Mouse (Mus musculus): Measurements from ENCODE around the gene Fen1. TPM values are rescaled to one million over a fixed set of nuclear protein-coding genes. Genes with fewer than 3 reads are reported as not detected.
A peak's percentile ranks its signal among the peaks of the same experiment; 100 is the strongest.

The Fen1 gene
- total RNA-seq (2021): 1 to 10 TPM; 8.9 to 9.9 TPM

- intact Hi-C loops (cut with DNase I): no loop called here
- DNase-seq (ENCODE audit: low spot score in 2 of 2): peak; percentile 93 to 94
Observed at GRCm38 (mm10) chr19:10203848-10204615, at the start of gene Fen1, which contains the start of gene Tmem258. Gene Fen1 (minus strand): TSS chr19:10204169. Gene Tmem258 (plus strand): TSS chr19:10204014.

GRCm38 (mm10) chr19:10248128-10248527 lies 44.2 kb upstream of the Fen1 start:
- intact Hi-C loops (cut with DNase I): no loop called here
- DNase-seq (ENCODE audit: low spot score in 2 of 2): no peak

- intact Hi-C loops (cut with DNase I): no loop called here
- no peak for DNase-seq (ENCODE audit: low spot score in 2 of 2)
Observed at GRCm38 (mm10) chr19:10247165-10247564, 43.2 kb upstream of the Fen1 start.

GRCm38 (mm10) chr19:10244183-10244582 lies 40.2 kb upstream of the Fen1 start:
- intact Hi-C loops (cut with DNase I): no loop called here
- DNase-seq (ENCODE audit: low spot score in 2 of 2): peak; percentile 41 to 58

GRCm38 (mm10) chr19:10242916-10243315 lies 38.9 kb upstream of the Fen1 start:
- DNase-seq (ENCODE audit: low spot score in 2 of 2): peak in 1 of 2 experiments; percentile 31
- intact Hi-C loops (cut with DNase I): no loop called here

GRCm38 (mm10) chr19:10240654-10241305 lies 36.8 kb upstream of the Fen1 start, which contains the start of gene Myrf:
Gene Myrf (minus strand): TSS chr19:10240748.
- intact Hi-C loops (cut with DNase I): no loop called here
- peak; percentile 38 to 61 for DNase-seq (ENCODE audit: low spot score in 2 of 2)

GRCm38 (mm10) chr19:10239975-10240653 lies 36.1 kb upstream of the Fen1 start:
- intact Hi-C loops (cut with DNase I): no loop called here
- no peak for DNase-seq (ENCODE audit: low spot score in 2 of 2)

- intact Hi-C loops (cut with DNase I): no loop called here
- DNase-seq (ENCODE audit: low spot score in 2 of 2): no peak
Observed at GRCm38 (mm10) chr19:10239419-10239818, 35.5 kb upstream of the Fen1 start.

GRCm38 (mm10) chr19:10238477-10238876 lies 34.5 kb upstream of the Fen1 start:
- intact Hi-C loops (cut with DNase I): no loop called here
- DNase-seq (ENCODE audit: low spot score in 2 of 2): no peak

- no peak for DNase-seq (ENCODE audit: low spot score in 2 of 2)
- intact Hi-C loops (cut with DNase I): no loop called here
Observed at GRCm38 (mm10) chr19:10235784-10236565, 32.0 kb upstream of the Fen1 start.

- peak in 1 of 2 experiments; percentile 25 for DNase-seq (ENCODE audit: low spot score in 2 of 2)
- intact Hi-C loops (cut with DNase I): no loop called here
Observed at GRCm38 (mm10) chr19:10232327-10233017, 28.5 kb upstream of the Fen1 start.

- DNase-seq (ENCODE audit: low spot score in 2 of 2): no peak
Observed at GRCm38 (mm10) chr19:10231871-10232270, 27.9 kb upstream of the Fen1 start.

GRCm38 (mm10) chr19:10231016-10231415 lies 27.0 kb upstream of the Fen1 start:
- DNase-seq (ENCODE audit: low spot score in 2 of 2): no peak
- intact Hi-C loops (cut with DNase I): no loop called here

More at GRCm38 (mm10) chr19:10231871-10232270, 27.9 kb upstream of the Fen1 start:
- intact Hi-C loops (cut with DNase I): no loop called here

- intact Hi-C loops (cut with DNase I): no loop called here
- DNase-seq (ENCODE audit: low spot score in 2 of 2): no peak
Observed at GRCm38 (mm10) chr19:10225767-10226166, 21.8 kb upstream of the Fen1 start.

- intact Hi-C loops (cut with DNase I): no loop called here
- DNase-seq (ENCODE audit: low spot score in 2 of 2): no peak
Observed at GRCm38 (mm10) chr19:10224637-10225453, 20.9 kb upstream of the Fen1 start.

GRCm38 (mm10) chr19:10223561-10223960 lies 19.6 kb upstream of the Fen1 start:
- no peak for DNase-seq (ENCODE audit: low spot score in 2 of 2)
- intact Hi-C loops (cut with DNase I): no loop called here

- no peak for DNase-seq (ENCODE audit: low spot score in 2 of 2)
- intact Hi-C loops (cut with DNase I): no loop called here
Observed at GRCm38 (mm10) chr19:10222656-10223055, 18.7 kb upstream of the Fen1 start.

GRCm38 (mm10) chr19:10221585-10221984 lies 17.6 kb upstream of the Fen1 start:
- no peak for DNase-seq (ENCODE audit: low spot score in 2 of 2)
- intact Hi-C loops (cut with DNase I): no loop called here

All from left cerebral cortex, postnatal 25 days (tissue).